Mouse (Mus musculus): ENCODE measurements at regions not wholly inside any gene's neighbourhood (a gene's known extent, or its start where the extent isn't known, plus 50 kb on each side); places are given as distances from the start of the nearest gene placed in this dataset.

GRCm38 (mm10) chr10:25016110-25016509, 88.8 kb upstream of the Arg1 start:
- Histone ChIP-seq H3K9ac (ENCODE audit: low read length) (no peak overlapping the region), H3K27ac (ENCODE audit: low read depth, low read length) (no peak overlapping the region), H3K27me3 (ENCODE audit: control insufficient read depth, insufficient read depth, low read length) (no peaks in the 10 kb centered on the region), H3K9me3 (ENCODE audit: control insufficient read depth, low read length) (no peaks in the 10 kb centered on the region), H3K4me2 (ENCODE audit: low read depth) (no peak overlapping the region), H3K4me3 (ENCODE audit: low read depth, low read length) (no peak overlapping the region), H3K36me3 (ENCODE audit: control insufficient read depth, insufficient read depth, low read length) (no peaks in the 10 kb centered on the region), H3K4me1 (ENCODE audit: control insufficient read depth, insufficient read depth, low read length) (no peaks in the 10 kb centered on the region)
- 84% methylated on average over 9 of the region's 9 CpGs for WGBS
- DNase-seq (ENCODE audit: low spot score) (no peak), ATAC-seq (ENCODE audit: insufficient read depth, low FRiP score, low TSS enrichment) (no peak)

- Histone ChIP-seq H3K36me3 (ENCODE audit: control insufficient read depth, insufficient read depth, low read length) (no peaks in the 10 kb centered on the region), H3K27me3 (ENCODE audit: control insufficient read depth, insufficient read depth, low read length) (no peaks in the 10 kb centered on the region), H3K4me3 (ENCODE audit: low read depth, low read length) (no peak overlapping the region), H3K27ac (ENCODE audit: low read depth, low read length) (no peak overlapping the region), H3K9me3 (ENCODE audit: control insufficient read depth, low read length) (no peaks in the 10 kb centered on the region), H3K4me1 (ENCODE audit: control insufficient read depth, insufficient read depth, low read length) (no peaks in the 10 kb centered on the region), H3K4me2 (ENCODE audit: low read depth) (no peak overlapping the region), H3K9ac (ENCODE audit: low read length) (no peak overlapping the region)
- no peak for ATAC-seq (ENCODE audit: insufficient read depth, low FRiP score, low TSS enrichment)
- no peak for DNase-seq (ENCODE audit: low spot score)
Observed at GRCm38 (mm10) chr10:25012129-25012528, 84.8 kb upstream of the Arg1 start.

- ATAC-seq (ENCODE audit: insufficient read depth, low FRiP score, low TSS enrichment): no peak
- Histone ChIP-seq H3K9ac (ENCODE audit: low read length) (no peak overlapping the region), H3K27me3 (ENCODE audit: control insufficient read depth, insufficient read depth, low read length) (no peaks in the 10 kb centered on the region), H3K4me1 (ENCODE audit: control insufficient read depth, insufficient read depth, low read length) (no peaks in the 10 kb centered on the region), H3K9me3 (ENCODE audit: control insufficient read depth, low read length) (no peaks in the 10 kb centered on the region), H3K27ac (ENCODE audit: low read depth, low read length) (no peak overlapping the region), H3K4me2 (ENCODE audit: low read depth) (no peak overlapping the region), H3K4me3 (ENCODE audit: low read depth, low read length) (no peak overlapping the region), H3K36me3 (ENCODE audit: control insufficient read depth, insufficient read depth, low read length) (no peaks in the 10 kb centered on the region)
- no peak for DNase-seq (ENCODE audit: low spot score)
- WGBS: 88% methylated on average over 8 of the region's 8 CpGs
Observed at GRCm38 (mm10) chr10:25001299-25001698, 74.0 kb upstream of the Arg1 start.

GRCm38 (mm10) chr10:25000231-25001222, 73.2 kb upstream of the Arg1 start:
- Histone ChIP-seq H3K27ac (ENCODE audit: low read depth, low read length) (no peak overlapping the region), H3K4me2 (ENCODE audit: low read depth) (no peak overlapping the region), H3K4me3 (ENCODE audit: low read depth, low read length) (no peak overlapping the region), H3K9ac (ENCODE audit: low read length) (no peak overlapping the region), H3K4me1 (ENCODE audit: control insufficient read depth, insufficient read depth, low read length) (no peaks in the 10 kb centered on the region), H3K27me3 (ENCODE audit: control insufficient read depth, insufficient read depth, low read length) (no peaks in the 10 kb centered on the region), H3K9me3 (ENCODE audit: control insufficient read depth, low read length) (no peaks in the 10 kb centered on the region), H3K36me3 (ENCODE audit: control insufficient read depth, insufficient read depth, low read length) (no peaks in the 10 kb centered on the region)
- ATAC-seq (ENCODE audit: insufficient read depth, low FRiP score, low TSS enrichment) (no peak), DNase-seq (ENCODE audit: low spot score) (no peak)
- 79% methylated on average over 19 of the region's 20 CpGs for WGBS

- H3K4me3 ChIP-seq (ENCODE audit: low read depth, low read length): no peak overlapping the region
- ATAC-seq (ENCODE audit: insufficient read depth, low FRiP score, low TSS enrichment) (no peak), DNase-seq (ENCODE audit: low spot score) (no peak)
- H3K4me1 ChIP-seq (ENCODE audit: control insufficient read depth, insufficient read depth, low read length): no peaks in the 10 kb centered on the region
- H3K4me2 ChIP-seq (ENCODE audit: low read depth): no peak overlapping the region
- H3K27ac ChIP-seq (ENCODE audit: low read depth, low read length): no peak overlapping the region
- whole genome bisulfite sequencing: 76% methylated on average over 5 of the region's 5 CpGs
- H3K36me3 ChIP-seq (ENCODE audit: control insufficient read depth, insufficient read depth, low read length): no peaks in the 10 kb centered on the region
- H3K9ac ChIP-seq (ENCODE audit: low read length): no peak overlapping the region
- H3K27me3 ChIP-seq (ENCODE audit: control insufficient read depth, insufficient read depth, low read length): no peaks in the 10 kb centered on the region
- H3K9me3 ChIP-seq (ENCODE audit: control insufficient read depth, low read length): no peaks in the 10 kb centered on the region
Observed at GRCm38 (mm10) chr10:24999807-25000206, 72.5 kb upstream of the Arg1 start.

- WGBS: 89% methylated on average over 3 of the region's 3 CpGs
Observed at GRCm38 (mm10) chr10:24997661-24998060, 70.4 kb upstream of the Arg1 start.

GRCm38 (mm10) chr10:24995751-24996150, 68.5 kb upstream of the Arg1 start:
- H3K27ac ChIP-seq (ENCODE audit: low read depth, low read length): no peak overlapping the region
- no peak overlapping the region for H3K4me3 ChIP-seq (ENCODE audit: low read depth, low read length)
- no peak overlapping the region for H3K9ac ChIP-seq (ENCODE audit: low read length)
- H3K36me3 ChIP-seq (ENCODE audit: control insufficient read depth, insufficient read depth, low read length): no peaks in the 10 kb centered on the region
- H3K4me1 ChIP-seq (ENCODE audit: control insufficient read depth, insufficient read depth, low read length): no peaks in the 10 kb centered on the region
- no peak overlapping the region for H3K4me2 ChIP-seq (ENCODE audit: low read depth)
- H3K27me3 ChIP-seq (ENCODE audit: control insufficient read depth, insufficient read depth, low read length): no peaks in the 10 kb centered on the region
- 87% methylated on average over 2 of the region's 2 CpGs for WGBS
- DNase-seq (ENCODE audit: low spot score): no peak
- H3K9me3 ChIP-seq (ENCODE audit: control insufficient read depth, low read length): no peaks in the 10 kb centered on the region
- ATAC-seq (ENCODE audit: insufficient read depth, low FRiP score, low TSS enrichment): no peak

More at GRCm38 (mm10) chr10:24997661-24998060, 70.4 kb upstream of the Arg1 start:
- Histone ChIP-seq H3K4me1 (ENCODE audit: control insufficient read depth, insufficient read depth, low read length) (no peaks in the 10 kb centered on the region), H3K27ac (ENCODE audit: low read depth, low read length) (no peak overlapping the region), H3K9me3 (ENCODE audit: control insufficient read depth, low read length) (no peaks in the 10 kb centered on the region), H3K4me3 (ENCODE audit: low read depth, low read length) (no peak overlapping the region), H3K27me3 (ENCODE audit: control insufficient read depth, insufficient read depth, low read length) (no peaks in the 10 kb centered on the region), H3K4me2 (ENCODE audit: low read depth) (no peak overlapping the region), H3K9ac (ENCODE audit: low read length) (no peak overlapping the region), H3K36me3 (ENCODE audit: control insufficient read depth, insufficient read depth, low read length) (no peaks in the 10 kb centered on the region)
- no peak for DNase-seq (ENCODE audit: low spot score)
- ATAC-seq (ENCODE audit: insufficient read depth, low FRiP score, low TSS enrichment): no peak

GRCm38 (mm10) chr10:24989965-24990653, 62.8 kb upstream of the Arg1 start:
- DNase-seq (ENCODE audit: low spot score) (no peak), ATAC-seq (ENCODE audit: insufficient read depth, low FRiP score, low TSS enrichment) (no peak)
- 85% methylated on average over 2 of the region's 2 CpGs for WGBS
- Histone ChIP-seq H3K36me3 (ENCODE audit: control insufficient read depth, insufficient read depth, low read length) (no peaks in the 10 kb centered on the region), H3K27ac (ENCODE audit: low read depth, low read length) (no peak overlapping the region), H3K9me3 (ENCODE audit: control insufficient read depth, low read length) (no peaks in the 10 kb centered on the region), H3K4me3 (ENCODE audit: low read depth, low read length) (no peak overlapping the region), H3K9ac (ENCODE audit: low read length) (no peak overlapping the region), H3K4me1 (ENCODE audit: control insufficient read depth, insufficient read depth, low read length) (no peaks in the 10 kb centered on the region), H3K27me3 (ENCODE audit: control insufficient read depth, insufficient read depth, low read length) (no peaks in the 10 kb centered on the region), H3K4me2 (ENCODE audit: low read depth) (no peak overlapping the region)

- Histone ChIP-seq H3K4me2 (ENCODE audit: low read depth) (no peak overlapping the region), H3K36me3 (ENCODE audit: control insufficient read depth, insufficient read depth, low read length) (no peaks in the 10 kb centered on the region), H3K27ac (ENCODE audit: low read depth, low read length) (no peak overlapping the region), H3K9me3 (ENCODE audit: control insufficient read depth, low read length) (no peaks in the 10 kb centered on the region), H3K4me1 (ENCODE audit: control insufficient read depth, insufficient read depth, low read length) (no peaks in the 10 kb centered on the region), H3K9ac (ENCODE audit: low read length) (no peak overlapping the region), H3K4me3 (ENCODE audit: low read depth, low read length) (no peak overlapping the region), H3K27me3 (ENCODE audit: control insufficient read depth, insufficient read depth, low read length) (no peaks in the 10 kb centered on the region)
- WGBS: 89% methylated on average over 4 of the region's 4 CpGs
- ATAC-seq (ENCODE audit: insufficient read depth, low FRiP score, low TSS enrichment) (no peak), DNase-seq (ENCODE audit: low spot score) (no peak)
Observed at GRCm38 (mm10) chr10:24984801-24985200, 57.5 kb upstream of the Arg1 start.

All from neural tube, embryonic 11.5 days (tissue).